Mouse (Mus musculus) urinary bladder, adult 18-20 months (tissue): ENCODE measurements around the gene Ephb4.

ENCODE experiments used
- DNase-seq, 2 experiments: peaks; one replicate each; pipeline ENCODE4 v3.0.0; 2022; ENCODE audit warnings: low spot score in 2 of 2, mixed read lengths in 2 of 2

Ephb4 gene

GRCm38 (mm10) chr5:137349384-137350204 is at the start of gene Ephb4:
TSS of gene Ephb4 (plus strand) at chr5:137350109.
- peak; percentile 75 to 93 for DNase-seq

GRCm38 (mm10) chr5:137301253-137301652 is 48.7 kb upstream of the Ephb4 start:
- DNase-seq: no peak

GRCm38 (mm10) chr5:137303609-137304008 is 46.3 kb upstream of the Ephb4 start:
- DNase-seq: no peak

GRCm38 (mm10) chr5:137304165-137304564 is 45.7 kb upstream of the Ephb4 start:
- DNase-seq: no peak

- no peak for DNase-seq
Observed at GRCm38 (mm10) chr5:137304816-137305215, 45.1 kb upstream of the Ephb4 start.

GRCm38 (mm10) chr5:137305822-137306221 is 44.1 kb upstream of the Ephb4 start:
- no peak for DNase-seq

- DNase-seq: no peak
Observed at GRCm38 (mm10) chr5:137306439-137307005, 43.4 kb upstream of the Ephb4 start.

- peak; percentile 77 to 85 for DNase-seq
Observed at GRCm38 (mm10) chr5:137307071-137307912, 42.6 kb upstream of the Ephb4 start, which contains the start of gene Srrt. TSS of gene Srrt (minus strand) at chr5:137307674.

GRCm38 (mm10) chr5:137308356-137308755 is 41.6 kb upstream of the Ephb4 start:
- no peak for DNase-seq

GRCm38 (mm10) chr5:137313466-137314192 is 36.3 kb upstream of the Ephb4 start:
- no peak for DNase-seq

GRCm38 (mm10) chr5:137314193-137315083 is 35.5 kb upstream of the Ephb4 start, which contains the start of gene Trip6:
TSS of gene Trip6 (minus strand) at chr5:137314404.
- DNase-seq: peak; percentile 84 to 86

GRCm38 (mm10) chr5:137315084-137315903 is 34.6 kb upstream of the Ephb4 start:
- no peak for DNase-seq

- DNase-seq: no peak
Observed at GRCm38 (mm10) chr5:137317361-137317760, 32.5 kb upstream of the Ephb4 start.

GRCm38 (mm10) chr5:137318570-137318969 is 31.3 kb upstream of the Ephb4 start:
- DNase-seq: no peak

- no peak for DNase-seq
Observed at GRCm38 (mm10) chr5:137320996-137321395, 28.9 kb upstream of the Ephb4 start.

GRCm38 (mm10) chr5:137330910-137331309 is 19.0 kb upstream of the Ephb4 start:
- no peak for DNase-seq

- no peak for DNase-seq
Observed at GRCm38 (mm10) chr5:137332857-137333511, 16.9 kb upstream of the Ephb4 start.

GRCm38 (mm10) chr5:137333512-137334174 is 16.3 kb upstream of the Ephb4 start, which contains the start of gene Slc12a9:
TSS of gene Slc12a9 (minus strand) at chr5:137333597.
- DNase-seq: peak; percentile 90 to 99
